Mouse (Mus musculus): ENCODE measurements at regions not wholly inside any gene's neighbourhood (a gene's known extent, or its start where the extent isn't known, plus 50 kb on each side); places are given as distances from the start of the nearest gene placed in this dataset.

GRCm38 (mm10) chr6:52105031-52105593 is 53.0 kb downstream of the Hoxa1 start:
- no peaks in the 10 kb centered on the region for H3K9me3 ChIP-seq (ENCODE audit: control insufficient read depth, low read length)
- H3K36me3 ChIP-seq (ENCODE audit: control insufficient read depth, insufficient read depth, low read length), result no peaks in the 10 kb centered on the region
- H3K27ac ChIP-seq (ENCODE audit: low read depth, low read length), result no peak overlapping the region
- peaks cover 6% of the 10 kb centered on the region; the same call in 1 of the 2 replicates for H3K4me1 ChIP-seq (ENCODE audit: control insufficient read depth, insufficient read depth, low read depth, low read length)
- no peak for ATAC-seq
- no peak overlapping the region; the same call in 1 of the 2 replicates for H3K9ac ChIP-seq (ENCODE audit: low read depth, low read length)
- H3K27me3 ChIP-seq (replicated peaks; ENCODE audit: control insufficient read depth, insufficient read depth, low read length), result no peaks in the 10 kb centered on the region; the same call in 1 of the 2 replicates
- 15% methylated on average over 13 of the region's 13 CpGs for WGBS
- peak overlapping the region; percentile 54 for H3K4me2 ChIP-seq (ENCODE audit: low read length)
- H3K4me3 ChIP-seq (ENCODE audit: low read length), result peak overlapping the region; percentile 28

DNA sequence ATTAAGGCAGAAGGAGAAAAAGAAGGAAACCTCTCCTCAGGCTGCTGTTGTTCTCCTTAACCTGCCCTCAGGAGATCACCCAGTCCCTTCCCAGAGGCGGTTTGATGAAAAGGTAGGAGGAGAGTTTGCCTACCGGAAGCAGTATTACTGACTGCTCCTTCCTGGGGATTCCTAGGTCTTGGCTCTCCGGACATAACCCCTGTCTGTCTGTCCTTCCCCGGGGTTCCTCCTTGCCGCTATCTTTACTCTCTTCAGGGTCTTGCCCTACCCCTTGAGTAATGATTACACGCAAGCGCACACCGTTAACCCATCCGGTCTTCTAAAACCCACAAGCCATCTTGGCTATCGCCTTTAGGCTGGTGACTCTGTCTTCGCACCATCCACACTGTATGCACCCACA is 54.0 kb downstream of the Hoxa1 start:
- no peak overlapping the region for H3K4me3 ChIP-seq (ENCODE audit: low read length)
- ATAC-seq, result no peak
- H3K27me3 ChIP-seq (replicated peaks; ENCODE audit: control insufficient read depth, insufficient read depth, low read length), result no peaks in the 10 kb centered on the region; the same call in 1 of the 2 replicates
- H3K36me3 ChIP-seq (ENCODE audit: control insufficient read depth, insufficient read depth, low read length), result no peaks in the 10 kb centered on the region
- 92% methylated on average over 11 of the region's 11 CpGs for WGBS
- H3K9ac ChIP-seq (ENCODE audit: low read depth, low read length), result no peak overlapping the region
- no peak overlapping the region for H3K4me2 ChIP-seq (ENCODE audit: low read length)
- H3K4me1 ChIP-seq (ENCODE audit: control insufficient read depth, insufficient read depth, low read depth, low read length), result peaks cover 6% of the 10 kb centered on the region; the same call in 1 of the 2 replicates
- no peak overlapping the region for H3K27ac ChIP-seq (ENCODE audit: low read depth, low read length)
- no peaks in the 10 kb centered on the region for H3K9me3 ChIP-seq (ENCODE audit: control insufficient read depth, low read length)

GRCm38 (mm10) chr6:52103661-52104060 is 54.5 kb downstream of the Hoxa1 start:
- Histone ChIP-seq H3K27me3 (replicated peaks; ENCODE audit: control insufficient read depth, insufficient read depth, low read length) (no peaks in the 10 kb centered on the region; the same call in 1 of the 2 replicates), H3K36me3 (ENCODE audit: control insufficient read depth, insufficient read depth, low read length) (no peaks in the 10 kb centered on the region), H3K9me3 (ENCODE audit: control insufficient read depth, low read length) (no peaks in the 10 kb centered on the region), H3K4me3 (ENCODE audit: low read length) (no peak overlapping the region), H3K9ac (ENCODE audit: low read depth, low read length) (no peak overlapping the region), H3K4me2 (ENCODE audit: low read length) (no peak overlapping the region), H3K27ac (ENCODE audit: low read depth, low read length) (no peak overlapping the region), H3K4me1 (ENCODE audit: control insufficient read depth, insufficient read depth, low read depth, low read length) (peaks cover 6% of the 10 kb centered on the region; the same call in 1 of the 2 replicates)
- ATAC-seq, result no peak
- 90% methylated on average over 7 of the region's 7 CpGs for WGBS

DNA sequence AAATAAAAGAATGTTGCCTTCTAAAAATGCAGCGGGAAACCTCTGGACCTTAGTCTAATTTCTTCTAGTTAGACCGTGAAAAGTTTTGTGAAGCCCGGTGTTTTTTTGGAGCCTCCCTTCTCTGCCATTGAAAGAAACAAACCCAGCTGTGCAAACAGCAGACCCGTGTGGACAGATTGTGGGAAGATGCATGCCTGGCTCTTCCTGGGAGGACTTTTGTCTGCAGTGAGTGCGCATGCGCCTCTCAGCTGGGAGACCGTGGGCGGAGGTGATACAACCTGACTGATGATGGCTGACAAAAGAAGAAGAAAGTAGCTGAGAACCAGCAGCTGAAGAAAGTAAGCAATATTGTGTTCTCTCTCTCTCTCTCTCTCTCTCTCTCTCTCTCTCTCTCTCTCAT is 55.4 kb downstream of the Hoxa1 start:
- WGBS, result 30% methylated on average over 8 of the region's 8 CpGs
- Histone ChIP-seq H3K27ac (ENCODE audit: low read depth, low read length) (no peak overlapping the region), H3K4me2 (ENCODE audit: low read length) (no peak overlapping the region), H3K9ac (ENCODE audit: low read depth, low read length) (no peak overlapping the region), H3K4me3 (ENCODE audit: low read length) (no peak overlapping the region), H3K27me3 (replicated peaks; ENCODE audit: control insufficient read depth, insufficient read depth, low read length) (no peaks in the 10 kb centered on the region; the same call in 1 of the 2 replicates), H3K4me1 (ENCODE audit: control insufficient read depth, insufficient read depth, low read depth, low read length) (peaks cover 6% of the 10 kb centered on the region; the same call in 1 of the 2 replicates), H3K36me3 (ENCODE audit: control insufficient read depth, insufficient read depth, low read length) (no peaks in the 10 kb centered on the region), H3K9me3 (ENCODE audit: control insufficient read depth, low read length) (no peaks in the 10 kb centered on the region)
- no peak for ATAC-seq

GRCm38 (mm10) chr6:52102179-52102578 is 55.9 kb downstream of the Hoxa1 start:
- peaks cover 6% of the 10 kb centered on the region; the same call in 1 of the 2 replicates for H3K4me1 ChIP-seq (ENCODE audit: control insufficient read depth, insufficient read depth, low read depth, low read length)
- H3K9me3 ChIP-seq (ENCODE audit: control insufficient read depth, low read length), result no peaks in the 10 kb centered on the region
- no peak overlapping the region for H3K4me3 ChIP-seq (ENCODE audit: low read length)
- no peak overlapping the region for H3K27ac ChIP-seq (ENCODE audit: low read depth, low read length)
- ATAC-seq, result no peak
- no peaks in the 10 kb centered on the region for H3K36me3 ChIP-seq (ENCODE audit: control insufficient read depth, insufficient read depth, low read length)
- H3K9ac ChIP-seq (ENCODE audit: low read depth, low read length), result no peak overlapping the region
- H3K27me3 ChIP-seq (replicated peaks; ENCODE audit: control insufficient read depth, insufficient read depth, low read length), result no peaks in the 10 kb centered on the region; the same call in 1 of the 2 replicates
- no peak overlapping the region for H3K4me2 ChIP-seq (ENCODE audit: low read length)
- WGBS, result 25% methylated on average over 8 of the region's 8 CpGs

- Histone ChIP-seq H3K9me3 (ENCODE audit: control insufficient read depth, low read length) (no peaks in the 10 kb centered on the region), H3K36me3 (ENCODE audit: control insufficient read depth, insufficient read depth, low read length) (no peaks in the 10 kb centered on the region), H3K27me3 (replicated peaks; ENCODE audit: control insufficient read depth, insufficient read depth, low read length) (no peaks in the 10 kb centered on the region; the same call in 1 of the 2 replicates), H3K4me2 (ENCODE audit: low read length) (no peak overlapping the region), H3K27ac (ENCODE audit: low read depth, low read length) (no peak overlapping the region), H3K4me1 (ENCODE audit: control insufficient read depth, insufficient read depth, low read depth, low read length) (peaks cover 6% of the 10 kb centered on the region; the same call in 1 of the 2 replicates), H3K4me3 (ENCODE audit: low read length) (no peak overlapping the region), H3K9ac (ENCODE audit: low read depth, low read length) (no peak overlapping the region)
- WGBS, result 86% methylated on average over 6 of the region's 6 CpGs
- ATAC-seq, result no peak
Measured at GRCm38 (mm10) chr6:52101209-52101608, 56.9 kb downstream of the Hoxa1 start.

DNA sequence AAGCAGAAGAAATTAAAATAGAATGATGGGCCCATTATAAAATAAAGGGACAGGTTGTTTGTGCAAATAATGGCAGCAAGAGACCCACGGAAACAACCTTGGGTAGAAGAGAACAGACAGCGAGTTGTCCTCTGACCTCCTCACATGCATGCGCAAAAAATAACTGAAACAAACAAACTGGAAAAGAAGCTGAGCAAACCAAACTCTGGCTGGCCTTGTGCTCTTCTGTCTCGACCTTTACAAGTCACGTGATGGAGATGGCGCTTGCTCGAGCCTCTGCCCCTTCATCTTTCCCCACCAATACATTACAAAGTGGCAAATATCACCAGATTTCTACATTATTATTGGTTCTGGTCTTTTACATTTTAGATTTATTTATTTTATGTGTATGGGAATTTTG is 59.3 kb downstream of the Hoxa1 start:
- Histone ChIP-seq H3K4me2 (ENCODE audit: low read length) (no peak overlapping the region), H3K27ac (ENCODE audit: low read depth, low read length) (no peak overlapping the region), H3K9me3 (ENCODE audit: control insufficient read depth, low read length) (no peaks in the 10 kb centered on the region), H3K9ac (ENCODE audit: low read depth, low read length) (no peak overlapping the region), H3K4me1 (ENCODE audit: control insufficient read depth, insufficient read depth, low read depth, low read length) (peaks cover 6% of the 10 kb centered on the region; the same call in 1 of the 2 replicates), H3K4me3 (ENCODE audit: low read length) (no peak overlapping the region), H3K27me3 (replicated peaks; ENCODE audit: control insufficient read depth, insufficient read depth, low read length) (no peaks in the 10 kb centered on the region), H3K36me3 (ENCODE audit: control insufficient read depth, insufficient read depth, low read length) (no peaks in the 10 kb centered on the region)
- no peak for ATAC-seq
- WGBS, result 87% methylated on average over 7 of the region's 7 CpGs

DNA sequence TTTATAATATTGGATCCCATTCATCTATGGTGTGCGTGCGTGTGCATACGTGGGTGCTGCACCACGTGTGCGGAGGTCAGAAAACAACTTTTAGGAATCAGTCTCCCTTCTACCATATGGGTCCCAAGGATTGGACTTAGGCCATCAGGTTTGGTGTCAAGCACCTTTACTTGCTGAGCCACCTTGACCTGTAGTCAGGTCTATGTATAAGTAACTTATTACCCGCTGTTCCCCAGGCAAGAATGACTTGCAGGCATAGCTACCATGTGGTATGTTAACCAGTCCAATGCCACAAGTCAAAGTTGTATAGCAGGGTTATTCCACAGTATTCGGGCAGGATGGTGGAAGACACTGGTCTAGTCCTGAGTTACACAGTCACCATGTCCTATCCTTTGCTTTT is 62.5 kb downstream of the Hoxa1 start:
- Histone ChIP-seq H3K4me3 (ENCODE audit: low read length) (no peak overlapping the region), H3K9ac (ENCODE audit: low read depth, low read length) (no peak overlapping the region)
- 95% methylated on average over 7 of the region's 7 CpGs for WGBS

DNA sequence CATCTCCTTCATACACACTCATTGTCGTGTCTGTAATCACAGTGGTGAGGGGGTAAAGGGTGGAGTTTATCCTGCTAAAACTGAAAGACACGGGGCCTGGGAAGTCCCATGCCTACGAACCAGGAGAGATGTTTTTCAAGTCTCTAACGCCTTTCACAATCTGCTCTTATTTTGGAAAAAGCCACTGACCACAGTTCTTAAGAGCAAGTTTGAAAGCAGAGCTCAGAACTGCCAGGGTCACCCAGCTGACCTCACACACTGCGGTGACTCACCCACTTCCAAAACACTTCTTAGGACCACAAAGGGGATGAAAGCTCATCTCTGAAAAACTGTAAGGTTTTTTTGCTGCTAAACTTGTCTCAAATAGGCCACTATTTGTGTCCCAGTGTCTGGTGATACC is 66.7 kb downstream of the Hoxa1 start:
- Histone ChIP-seq H3K4me1 (ENCODE audit: control insufficient read depth, insufficient read depth, low read depth, low read length) (no peaks in the 10 kb centered on the region), H3K9me3 (ENCODE audit: control insufficient read depth, low read length) (no peaks in the 10 kb centered on the region), H3K4me2 (ENCODE audit: low read length) (no peak overlapping the region), H3K27me3 (replicated peaks; ENCODE audit: control insufficient read depth, insufficient read depth, low read length) (no peaks in the 10 kb centered on the region), H3K9ac (ENCODE audit: low read depth, low read length) (no peak overlapping the region), H3K36me3 (ENCODE audit: control insufficient read depth, insufficient read depth, low read length) (no peaks in the 10 kb centered on the region), H3K4me3 (ENCODE audit: low read length) (no peak overlapping the region), H3K27ac (ENCODE audit: low read depth, low read length) (no peak overlapping the region)
- ATAC-seq, result no peak
- WGBS, result 49% methylated on average over 5 of the region's 5 CpGs

More for the DNA sequence above, 62.5 kb downstream of the Hoxa1 start:
- H3K27me3 ChIP-seq (replicated peaks; ENCODE audit: control insufficient read depth, insufficient read depth, low read length), result no peaks in the 10 kb centered on the region
- ATAC-seq, result no peak
- H3K4me1 ChIP-seq (ENCODE audit: control insufficient read depth, insufficient read depth, low read depth, low read length), result no peaks in the 10 kb centered on the region
- H3K4me2 ChIP-seq (ENCODE audit: low read length), result no peak overlapping the region
- H3K27ac ChIP-seq (ENCODE audit: low read depth, low read length), result no peak overlapping the region
- H3K36me3 ChIP-seq (ENCODE audit: control insufficient read depth, insufficient read depth, low read length), result no peaks in the 10 kb centered on the region
- H3K9me3 ChIP-seq (ENCODE audit: control insufficient read depth, low read length), result no peaks in the 10 kb centered on the region

Data from hindbrain, embryonic 16.5 days (tissue).